Mouse (Mus musculus): ENCODE results near the gene Tbc1d1. TPM values are rescaled to one million over a fixed set of nuclear protein-coding genes. Genes with fewer than 3 reads are reported as not detected.

Tbc1d1 gene
- polyA plus RNA-seq, 1 experiment from 2014 or later: 11.5 TPM

- peaks cover 6% of the 10 kb centered on the region; the same call in 1 of the 2 replicates for H3K4me1 ChIP-seq (replicated peaks; ENCODE audit: control insufficient read depth, insufficient read depth)
- H3K4me2 ChIP-seq (replicated peaks; ENCODE audit: low read depth): no peak overlapping the region
- no peaks in the 10 kb centered on the region for H3K9me3 ChIP-seq (ENCODE audit: control insufficient read depth, low read length)
- H3K27me3 ChIP-seq (ENCODE audit: control insufficient read depth, insufficient read depth, low read length): no peaks in the 10 kb centered on the region
- TF ChIP-seq EP300 (optimal IDR thresholded peaks at IDR 0.05) (no peak), CTCF (IDR thresholded peaks at IDR 0.05; ENCODE audit: low read depth) (no peak)
- H3K9ac ChIP-seq (ENCODE audit: low read length): no peak overlapping the region
- no peak for ATAC-seq (ENCODE audit: low FRiP score, low TSS enrichment)
- WGBS: 86% methylated on average over 3 of the region's 3 CpGs
- H3K36me3 ChIP-seq (ENCODE audit: control insufficient read depth, insufficient read depth, low read length): peaks cover 1% of the 10 kb centered on the region; the same call in 1 of the 2 replicates
- no peak overlapping the region for H3K4me3 ChIP-seq (ENCODE audit: low read depth, low read length)
- no peak for DNase-seq (ENCODE audit: low spot score)
- H3K27ac ChIP-seq (replicated peaks): no peak overlapping the region
Measured at GRCm38 (mm10) chr5:64340366-64340765, 184.3 kb downstream of the Tbc1d1 start.

GRCm38 (mm10) chr5:64341671-64342070 lies 185.6 kb downstream of the Tbc1d1 start:
- no peak for TF ChIP-seq EP300 (optimal IDR thresholded peaks at IDR 0.05)
- no peak for TF ChIP-seq CTCF (IDR thresholded peaks at IDR 0.05; ENCODE audit: low read depth)
- Histone ChIP-seq H3K9ac (ENCODE audit: low read length) (no peak overlapping the region), H3K9me3 (ENCODE audit: control insufficient read depth, low read length) (no peaks in the 10 kb centered on the region), H3K27me3 (ENCODE audit: control insufficient read depth, insufficient read depth, low read length) (no peaks in the 10 kb centered on the region), H3K27ac (replicated peaks) (no peak overlapping the region), H3K4me3 (ENCODE audit: low read depth, low read length) (no peak overlapping the region), H3K4me1 (replicated peaks; ENCODE audit: control insufficient read depth, insufficient read depth) (peaks cover 6% of the 10 kb centered on the region; the same call in 1 of the 2 replicates), H3K4me2 (replicated peaks; ENCODE audit: low read depth) (no peak overlapping the region), H3K36me3 (ENCODE audit: control insufficient read depth, insufficient read depth, low read length) (no peaks in the 10 kb centered on the region)
- DNase-seq (ENCODE audit: low spot score): no peak
- 87% methylated on average over 3 of the region's 3 CpGs for WGBS
- ATAC-seq (ENCODE audit: low FRiP score, low TSS enrichment): no peak

- Histone ChIP-seq H3K36me3 (ENCODE audit: control insufficient read depth, insufficient read depth, low read length) (no peaks in the 10 kb centered on the region), H3K4me1 (replicated peaks; ENCODE audit: control insufficient read depth, insufficient read depth) (peaks cover 3% of the 10 kb centered on the region; the same call in 1 of the 2 replicates), H3K4me2 (replicated peaks; ENCODE audit: low read depth) (no peak overlapping the region), H3K27ac (replicated peaks) (no peak overlapping the region), H3K9me3 (ENCODE audit: control insufficient read depth, low read length) (no peaks in the 10 kb centered on the region), H3K27me3 (ENCODE audit: control insufficient read depth, insufficient read depth, low read length) (no peaks in the 10 kb centered on the region), H3K9ac (ENCODE audit: low read length) (no peak overlapping the region), H3K4me3 (ENCODE audit: low read depth, low read length) (no peak overlapping the region)
- no peak for DNase-seq (ENCODE audit: low spot score)
- ATAC-seq (ENCODE audit: low FRiP score, low TSS enrichment): no peak
- WGBS: 85% methylated on average over 10 of the region's 10 CpGs
- no peak for TF ChIP-seq EP300 (optimal IDR thresholded peaks at IDR 0.05)
- no peak for TF ChIP-seq CTCF (IDR thresholded peaks at IDR 0.05; ENCODE audit: low read depth)
Measured at GRCm38 (mm10) chr5:64342138-64342537, 186.0 kb downstream of the Tbc1d1 start.

- peak; percentile 65 for TF ChIP-seq CTCF (IDR thresholded peaks at IDR 0.05; ENCODE audit: low read depth)
- TF ChIP-seq EP300 (optimal IDR thresholded peaks at IDR 0.05): no peak
- no peak overlapping the region for H3K4me2 ChIP-seq (replicated peaks; ENCODE audit: low read depth)
- H3K27ac ChIP-seq (replicated peaks): peak overlapping the region; percentile 77
- peaks cover 3% of the 10 kb centered on the region; the same call in 1 of the 2 replicates for H3K4me1 ChIP-seq (replicated peaks; ENCODE audit: control insufficient read depth, insufficient read depth)
- DNase-seq (ENCODE audit: low spot score): peak; percentile 75
- H3K36me3 ChIP-seq (ENCODE audit: control insufficient read depth, insufficient read depth, low read length): no peaks in the 10 kb centered on the region
- H3K9me3 ChIP-seq (ENCODE audit: control insufficient read depth, low read length): no peaks in the 10 kb centered on the region
- 41% methylated on average over 5 of the region's 5 CpGs for WGBS
- no peaks in the 10 kb centered on the region for H3K27me3 ChIP-seq (ENCODE audit: control insufficient read depth, insufficient read depth, low read length)
- peak; percentile 73 for ATAC-seq (ENCODE audit: low FRiP score, low TSS enrichment)
- no peak overlapping the region for H3K4me3 ChIP-seq (ENCODE audit: low read depth, low read length)
- H3K9ac ChIP-seq (ENCODE audit: low read length): no peak overlapping the region; the same call in 1 of the 2 replicates
Measured at GRCm38 (mm10) chr5:64343972-64344700, 188.0 kb downstream of the Tbc1d1 start.

GRCm38 (mm10) chr5:64345181-64345735 lies 189.2 kb downstream of the Tbc1d1 start:
- peak overlapping the region; percentile 77 for H3K27ac ChIP-seq (replicated peaks)
- H3K4me2 ChIP-seq (replicated peaks; ENCODE audit: low read depth): no peak overlapping the region
- no peak overlapping the region for H3K4me3 ChIP-seq (ENCODE audit: low read depth, low read length)
- 65% methylated on average over 16 of the region's 16 CpGs for WGBS
- H3K9ac ChIP-seq (ENCODE audit: low read length): no peak overlapping the region
- ATAC-seq (ENCODE audit: low FRiP score, low TSS enrichment): peak; percentile 89
- H3K9me3 ChIP-seq (ENCODE audit: control insufficient read depth, low read length): no peaks in the 10 kb centered on the region
- H3K27me3 ChIP-seq (ENCODE audit: control insufficient read depth, insufficient read depth, low read length): no peaks in the 10 kb centered on the region
- peaks cover 3% of the 10 kb centered on the region; the same call in 1 of the 2 replicates for H3K4me1 ChIP-seq (replicated peaks; ENCODE audit: control insufficient read depth, insufficient read depth)
- TF ChIP-seq EP300 (optimal IDR thresholded peaks at IDR 0.05) (no peak), CTCF (IDR thresholded peaks at IDR 0.05; ENCODE audit: low read depth) (no peak)
- DNase-seq (ENCODE audit: low spot score): peak; percentile 91
- no peaks in the 10 kb centered on the region for H3K36me3 ChIP-seq (ENCODE audit: control insufficient read depth, insufficient read depth, low read length)

GRCm38 (mm10) chr5:64345761-64346160 lies 189.7 kb downstream of the Tbc1d1 start:
- H3K4me3 ChIP-seq (ENCODE audit: low read depth, low read length): no peak overlapping the region
- TF ChIP-seq EP300 (optimal IDR thresholded peaks at IDR 0.05) (no peak), CTCF (IDR thresholded peaks at IDR 0.05; ENCODE audit: low read depth) (no peak)
- no peaks in the 10 kb centered on the region for H3K36me3 ChIP-seq (ENCODE audit: control insufficient read depth, insufficient read depth, low read length)
- no peaks in the 10 kb centered on the region for H3K9me3 ChIP-seq (ENCODE audit: control insufficient read depth, low read length)
- WGBS: 66% methylated on average over 7 of the region's 7 CpGs
- peak; percentile 55 for DNase-seq (ENCODE audit: low spot score)
- peaks cover 3% of the 10 kb centered on the region; the same call in 1 of the 2 replicates for H3K4me1 ChIP-seq (replicated peaks; ENCODE audit: control insufficient read depth, insufficient read depth)
- H3K27ac ChIP-seq (replicated peaks): peak overlapping the region; percentile 77
- no peak overlapping the region for H3K4me2 ChIP-seq (replicated peaks; ENCODE audit: low read depth)
- no peaks in the 10 kb centered on the region for H3K27me3 ChIP-seq (ENCODE audit: control insufficient read depth, insufficient read depth, low read length)
- H3K9ac ChIP-seq (ENCODE audit: low read length): no peak overlapping the region
- 0 out of 2 replicates have a peak, but pooled peaks have one; percentile 29 for ATAC-seq (ENCODE audit: low FRiP score, low TSS enrichment)
